Mouse (Mus musculus) right cerebral cortex, postnatal 36 days (tissue): ENCODE data around the gene Ifit3.
"Not testable (repeated sequence)": the region's sequence is repeated elsewhere in the genome, so short reads cannot be mapped to it uniquely, and the experiment has no call there.

ENCODE experiments used
- DNase-seq, 2 experiments: peaks; one replicate each; pipeline ENCODE4 v3.0.0; 2022; ENCODE audit warnings: low spot score in 2 of 2, mixed read lengths in 1 of 2

The Ifit3 gene

GRCm38 (mm10) chr19:34587898-34588692, 4.8 kb downstream of the Ifit3 start:
- not testable (repeated sequence) for DNase-seq

- DNase-seq: no peak
These were observed 5.6 kb downstream of the Ifit3 start for GRCm38 (mm10) chr19:34588959-34589358.

GRCm38 (mm10) chr19:34593456-34593855, 10.1 kb downstream of the Ifit3 start:
- DNase-seq: no peak

GRCm38 (mm10) chr19:34594523-34594922, 11.2 kb downstream of the Ifit3 start:
- DNase-seq: not testable (repeated sequence)

- no peak for DNase-seq
These were observed 13.5 kb downstream of the Ifit3 start for GRCm38 (mm10) chr19:34596811-34597210.

- DNase-seq: no peak
These were observed 15.0 kb downstream of the Ifit3 start for GRCm38 (mm10) chr19:34598341-34598740.

- DNase-seq: not testable (repeated sequence)
These were observed 15.9 kb downstream of the Ifit3 start for GRCm38 (mm10) chr19:34599250-34599649.

- not testable (repeated sequence) for DNase-seq
These were observed 18.6 kb downstream of the Ifit3 start, which contains the start of gene Ifit1bl1 for GRCm38 (mm10) chr19:34601888-34602287. Gene Ifit1bl1 (minus strand): TSS chr19:34601956.

- DNase-seq: no peak
These were observed 22.1 kb downstream of the Ifit3 start for GRCm38 (mm10) chr19:34605472-34605871.

GRCm38 (mm10) chr19:34607237-34608051, 24.1 kb downstream of the Ifit3 start, which contains the start of gene Ifit3b:
Gene Ifit3b (plus strand): TSS chr19:34607970.
- DNase-seq: not testable (repeated sequence)

GRCm38 (mm10) chr19:34610118-34610517, 26.8 kb downstream of the Ifit3 start:
- not testable (repeated sequence) for DNase-seq

- DNase-seq: not testable (repeated sequence)
These were observed 29.1 kb downstream of the Ifit3 start for GRCm38 (mm10) chr19:34612243-34613001.

GRCm38 (mm10) chr19:34620871-34621270, 37.5 kb downstream of the Ifit3 start:
- no peak for DNase-seq

GRCm38 (mm10) chr19:34623781-34624180, 40.5 kb downstream of the Ifit3 start:
- no peak for DNase-seq

GRCm38 (mm10) chr19:34624663-34625062, 41.3 kb downstream of the Ifit3 start:
- no peak for DNase-seq

- no peak for DNase-seq
These were observed 44.2 kb downstream of the Ifit3 start for GRCm38 (mm10) chr19:34627496-34627895.

- DNase-seq: no peak
These were observed 48.2 kb downstream of the Ifit3 start for GRCm38 (mm10) chr19:34631487-34631886.

GRCm38 (mm10) chr19:34633484-34633883, 50.2 kb downstream of the Ifit3 start:
- no peak for DNase-seq

- peak; percentile 9 to 28 for DNase-seq
These were observed 53.7 kb downstream of the Ifit3 start for GRCm38 (mm10) chr19:34636933-34637557.
